Mouse (Mus musculus): ENCODE data around the gene Fam185a. TPM values are rescaled to one million over a fixed set of nuclear protein-coding genes. Genes with fewer than 3 reads are reported as not detected.

The Fam185a gene
- total RNA-seq, 1 experiment from 2014 or later: 12.0 TPM

- no peak for DNase-seq
Observed at GRCm38 (mm10) chr5:21426666-21427065, 1.9 kb downstream of the Fam185a start.

- no peak for DNase-seq
Observed at GRCm38 (mm10) chr5:21434148-21434929, 9.6 kb downstream of the Fam185a start.

GRCm38 (mm10) chr5:21436471-21436975, 11.8 kb downstream of the Fam185a start:
- DNase-seq: no peak

- DNase-seq: no peak
Observed at GRCm38 (mm10) chr5:21438428-21438827, 13.7 kb downstream of the Fam185a start.

DNA sequence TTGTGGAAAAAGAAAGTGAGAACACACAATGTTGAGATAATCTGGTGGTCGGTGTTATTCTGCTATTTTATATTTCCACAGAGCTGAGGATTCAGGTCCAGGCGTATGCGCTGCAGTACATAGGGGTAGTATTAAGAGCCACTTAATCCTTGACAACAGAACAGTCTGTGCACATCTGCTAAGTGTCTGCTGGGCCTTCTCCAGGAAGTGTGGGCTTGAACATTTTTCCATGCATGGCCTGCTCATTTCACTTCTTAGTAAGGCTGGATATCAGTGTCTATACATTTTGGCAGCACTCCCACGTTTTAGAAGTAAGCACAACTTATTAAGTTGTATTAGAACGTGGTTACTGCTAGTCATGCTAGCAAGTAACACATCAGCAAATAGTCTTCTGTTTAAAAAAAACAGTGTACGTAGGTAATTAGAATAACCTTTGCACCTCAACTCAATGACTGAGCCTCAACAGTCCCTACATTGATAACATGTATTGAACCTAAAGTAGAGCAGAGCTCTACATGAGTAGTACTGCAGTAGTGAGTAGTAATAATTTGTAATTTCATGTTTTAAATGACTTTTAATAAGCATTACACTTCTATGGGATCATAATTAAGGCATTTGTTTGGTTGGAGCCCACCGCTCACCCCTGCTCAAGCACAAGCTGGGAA, 14.8 kb downstream of the Fam185a start:
- no peak for DNase-seq

GRCm38 (mm10) chr5:21440833-21441530, 16.2 kb downstream of the Fam185a start:
- no peak for DNase-seq

DNA sequence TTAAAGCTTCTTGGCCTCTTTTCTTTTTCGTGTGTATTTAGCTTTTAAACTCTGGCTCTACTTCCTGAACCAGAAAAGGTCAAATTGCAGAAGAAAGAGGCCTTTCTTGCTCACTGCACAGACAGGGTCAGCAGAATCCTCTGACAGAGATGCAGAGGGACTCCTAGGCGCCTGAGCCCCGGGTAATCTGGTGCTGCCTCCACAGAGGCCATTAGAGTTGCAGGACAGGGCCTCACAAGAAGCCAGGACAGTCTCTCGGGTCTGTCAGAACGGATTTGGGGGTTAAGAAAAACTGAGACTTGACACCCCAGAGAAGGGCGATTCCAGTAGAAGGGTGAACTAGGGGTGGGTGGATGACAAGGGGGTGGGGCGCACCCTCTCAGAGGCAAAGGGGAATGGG, 42.6 kb downstream of the Fam185a start:
- no peak for DNase-seq

GRCm38 (mm10) chr5:21468100-21468499, 43.3 kb downstream of the Fam185a start:
- no peak for DNase-seq

GRCm38 (mm10) chr5:21478428-21478827, 53.7 kb downstream of the Fam185a start:
- DNase-seq: no peak

- no peak for DNase-seq
Observed at GRCm38 (mm10) chr5:21479746-21480145, 55.0 kb downstream of the Fam185a start.

DNA sequence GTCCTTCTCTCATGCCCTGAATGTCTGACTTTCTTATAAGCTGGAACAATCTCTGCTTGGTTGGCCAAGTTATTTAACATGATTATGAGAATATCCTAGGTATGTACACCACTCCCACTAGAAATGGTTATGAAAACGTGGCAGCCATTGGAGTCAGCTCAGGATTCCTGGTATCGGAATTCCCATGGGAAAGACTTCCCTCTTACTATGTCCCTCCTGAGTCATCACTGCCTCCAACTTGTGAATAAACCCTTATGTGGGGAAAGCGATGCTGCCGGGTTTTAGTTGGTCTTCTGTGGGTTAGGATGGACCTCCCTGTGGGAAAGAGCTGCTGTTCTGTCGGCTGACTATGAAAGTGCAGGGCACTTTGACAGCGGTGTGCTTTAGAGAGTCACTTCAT, 56.8 kb downstream of the Fam185a start:
- no peak for DNase-seq

- DNase-seq: peak; percentile 44
Observed at GRCm38 (mm10) chr5:21482446-21483222, 57.9 kb downstream of the Fam185a start.

- no peak for DNase-seq
Observed at GRCm38 (mm10) chr5:21483275-21483674, 58.5 kb downstream of the Fam185a start.

DNA sequence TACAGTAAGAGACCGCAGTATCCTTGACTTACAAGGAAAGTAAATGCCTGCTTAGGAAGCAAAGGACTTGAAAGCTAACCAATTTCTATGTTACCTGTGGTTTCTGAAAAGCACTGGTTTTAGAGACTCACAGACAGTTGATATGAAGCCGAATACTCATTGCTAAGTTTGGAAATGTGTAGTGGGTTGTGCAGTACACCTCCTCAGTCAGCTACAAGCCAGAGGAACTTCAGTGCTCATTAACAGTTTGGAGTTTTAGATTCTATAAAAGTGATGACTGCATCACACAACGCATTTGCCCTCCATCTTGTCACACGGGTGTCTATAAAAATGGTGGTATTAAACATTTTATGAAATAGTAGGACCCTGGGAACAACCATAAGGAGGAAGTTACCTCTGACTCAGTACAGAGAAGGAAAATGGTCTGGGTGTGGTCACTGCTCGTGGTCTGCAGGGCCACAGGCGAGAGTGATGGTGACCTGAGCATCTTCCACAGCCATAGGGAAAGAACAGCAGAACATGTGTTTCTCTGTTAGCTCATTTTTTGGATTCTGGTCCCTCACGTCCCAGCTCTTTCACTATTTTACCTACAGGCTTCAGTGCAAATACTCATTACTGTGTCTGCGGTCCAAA, 60.6 kb downstream of the Fam185a start:
- DNase-seq: no peak

DNA sequence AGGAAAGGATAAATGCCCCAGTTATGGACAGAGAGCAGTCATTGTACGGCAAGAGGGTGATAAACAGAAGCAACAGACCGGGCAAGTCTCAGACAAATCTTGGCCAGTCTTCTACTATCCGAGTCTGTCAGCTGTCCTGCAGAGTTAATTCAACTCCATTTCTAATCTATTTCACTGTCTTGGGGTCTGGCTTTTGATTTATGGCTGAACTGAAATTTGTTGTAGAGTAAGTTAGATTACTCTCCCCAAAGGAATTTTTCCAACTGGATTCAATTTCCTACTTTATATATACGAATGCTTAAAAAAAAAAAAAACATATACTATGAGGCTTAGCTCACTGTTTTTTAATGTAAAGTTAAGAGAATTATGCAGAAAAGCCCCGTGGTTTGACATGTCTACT, 62.0 kb downstream of the Fam185a start:
- DNase-seq: no peak

- DNase-seq: no peak
Observed at GRCm38 (mm10) chr5:21487306-21487705, 62.5 kb downstream of the Fam185a start.

DNA sequence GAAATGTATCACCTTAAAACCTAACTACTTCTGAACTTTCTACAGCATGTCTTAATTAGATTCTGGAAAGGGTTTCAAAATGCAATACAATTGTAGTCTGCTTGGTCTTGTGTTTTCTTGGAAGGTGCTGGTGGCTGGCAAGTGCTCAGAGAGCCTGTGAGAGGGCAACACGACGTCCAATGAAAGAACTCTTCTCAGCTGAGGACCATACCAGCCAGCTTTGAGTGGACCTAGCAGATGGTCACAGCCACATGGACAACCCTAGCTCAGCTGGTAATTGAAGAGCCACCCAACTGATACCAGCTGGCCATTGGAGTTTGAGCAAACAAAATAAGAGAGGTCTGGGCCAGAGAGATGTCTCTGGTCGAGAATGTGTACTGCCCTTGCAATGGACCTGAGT, 63.0 kb downstream of the Fam185a start:
- no peak for DNase-seq

DNA sequence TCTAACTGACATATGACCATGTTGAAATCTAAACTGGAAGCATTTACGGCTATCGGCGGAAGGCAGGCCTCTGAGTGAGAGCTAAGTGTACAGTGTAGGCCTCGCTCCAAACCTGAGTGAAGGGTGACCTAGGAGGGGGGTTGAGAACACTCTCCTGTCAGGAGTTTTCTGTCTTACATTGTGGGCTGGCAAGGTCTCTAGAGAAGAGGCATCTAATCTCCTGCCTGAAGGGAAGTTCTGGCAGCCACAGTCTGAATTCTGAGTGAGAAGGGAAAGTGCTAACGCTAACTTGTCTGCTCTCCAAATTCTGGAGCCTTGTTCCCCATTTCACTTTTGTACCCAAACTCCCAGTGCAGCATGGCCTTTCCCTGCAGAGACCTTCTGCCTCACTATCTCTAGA, 63.7 kb downstream of the Fam185a start:
- DNase-seq: no peak

DNA sequence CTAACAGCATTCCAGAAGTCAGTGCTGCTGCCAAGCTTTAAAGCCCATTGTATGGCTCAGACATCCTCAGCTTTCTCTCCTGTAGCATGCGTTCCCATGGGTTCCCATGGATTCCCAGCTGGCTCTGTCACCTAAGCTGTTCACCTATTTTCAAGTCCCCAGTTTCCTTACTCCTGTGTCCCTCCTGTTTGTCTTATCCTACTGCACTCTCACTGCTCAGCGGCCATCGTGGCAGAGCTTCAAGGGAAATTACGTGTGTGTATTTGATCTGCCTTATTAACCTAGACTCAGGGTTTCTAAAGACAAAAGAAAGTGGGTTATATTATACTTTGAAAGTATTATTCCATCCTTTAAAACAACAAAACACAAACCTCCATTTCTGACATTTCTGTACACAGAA, 64.4 kb downstream of the Fam185a start:
- DNase-seq: no peak

DNA sequence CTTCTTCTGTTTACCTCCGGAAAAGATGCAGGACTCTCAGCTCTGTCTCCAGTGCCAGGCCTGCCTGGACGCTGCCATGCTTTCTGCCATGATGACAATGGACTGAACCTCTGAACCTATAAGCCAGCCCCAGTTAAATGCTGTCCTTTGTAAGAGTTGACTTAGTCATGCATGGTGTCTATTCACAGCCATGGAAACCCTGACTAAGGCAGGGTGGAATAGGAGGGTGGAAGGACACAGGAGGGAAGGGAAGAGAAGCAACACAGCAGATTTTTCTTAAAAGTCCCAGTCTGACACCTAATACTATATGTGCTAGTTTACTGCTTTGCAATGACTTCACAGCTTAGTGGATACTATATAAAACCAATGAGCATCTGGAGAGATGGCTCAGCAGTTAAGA, 66.7 kb downstream of the Fam185a start:
- no peak for DNase-seq

DNA sequence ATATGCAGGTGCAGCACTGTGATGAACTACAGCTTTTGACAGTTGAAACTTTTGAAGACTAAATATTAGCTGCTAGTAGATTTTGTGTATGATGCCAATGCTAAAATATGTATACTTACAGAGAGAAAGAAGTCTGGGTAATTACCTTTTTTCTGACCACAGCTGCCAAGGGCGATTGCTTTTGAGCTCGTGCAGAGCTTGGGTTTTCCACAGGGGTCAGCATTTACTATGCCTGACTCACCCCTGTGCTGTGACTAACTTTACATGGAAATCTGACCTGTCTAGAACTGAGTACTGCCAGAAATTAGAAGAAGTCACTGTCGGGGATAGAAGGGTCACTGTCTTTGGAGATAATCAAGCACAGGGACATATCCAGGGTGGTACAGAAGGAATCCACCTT, 67.5 kb downstream of the Fam185a start:
- DNase-seq: no peak

Data from adrenal gland, postnatal 14 days (tissue).